Mouse (Mus musculus) E14TG2a.4 (cell line): ENCODE data around the gene Armh2.

Experiments
- H3K27me3 ChIP-seq: 2 replicates; pipeline ENCODE4 v1.6.1; 2014; ENCODE audit warnings: low read length, control low read depth; ENCODE audit not compliant: insufficient read depth
- H3K36me3 ChIP-seq: 2 replicates; pipeline ENCODE4 v1.6.1; 2014; ENCODE audit warnings: low read length, control low read depth; ENCODE audit not compliant: insufficient read depth
- H3K4me1 ChIP-seq: replicated peaks from 2 replicates; pipeline ENCODE4 v1.6.1; 2014; ENCODE audit warnings: low read depth, low read length, control low read depth
- H3K4me3 ChIP-seq: replicated peaks from 2 replicates; pipeline ENCODE4 v1.5.1; 2014; ENCODE audit warnings: mild to moderate bottlenecking, low read length
- H3K9me3 ChIP-seq: 2 replicates; pipeline ENCODE4 v1.6.1; 2014; ENCODE audit warnings: low read length, control low read depth
- CTCF ChIP-seq: conservative IDR thresholded peaks from 2 replicates; pipeline ENCODE4 v1.5.1; 2014; ENCODE audit warnings: low read length
- NANOG ChIP-seq: IDR thresholded peaks from 2 replicates; pipeline ENCODE4 v1.6.1; 2014; ENCODE audit warnings: borderline replicate concordance, low read length, mixed read lengths
- POU5F1 ChIP-seq: IDR thresholded peaks from 2 replicates; pipeline ENCODE4 v1.6.1; 2014; ENCODE audit warnings: low read length, borderline replicate concordance

Armh2 gene

DNA sequence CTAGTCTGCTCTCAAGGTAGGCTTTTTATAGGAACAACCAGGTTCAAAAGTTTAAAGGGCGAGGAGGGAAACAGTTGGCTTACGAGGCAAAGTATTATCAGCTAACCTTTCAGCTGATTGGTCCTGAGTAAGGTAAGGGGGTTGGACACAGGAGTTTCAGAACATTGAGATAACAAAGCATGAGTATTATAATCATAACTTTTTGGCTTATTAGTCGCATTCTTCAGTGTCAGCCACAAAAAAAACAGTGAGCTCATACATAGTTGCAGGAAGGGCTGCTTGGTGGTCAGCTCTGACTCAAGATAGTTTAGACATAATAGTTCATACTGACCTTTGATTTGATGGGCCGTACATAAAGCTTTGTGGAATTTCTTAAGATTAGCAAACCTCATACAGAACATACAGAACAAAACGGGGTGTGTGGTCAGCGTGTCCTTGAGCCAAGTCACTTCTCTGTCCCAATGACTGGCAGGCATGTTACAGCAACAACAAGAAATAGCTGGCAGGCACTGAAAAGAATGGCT lies 5.4 kb upstream of the Armh2 start:
- Histone ChIP-seq H3K9me3 (no peaks in the 10 kb centered on the region), H3K4me1 (peaks cover 3% of the 10 kb centered on the region), H3K27me3 (no peaks in the 10 kb centered on the region), H3K36me3 (peaks cover 7% of the 10 kb centered on the region), H3K4me3 (no peak overlapping the region)
- TF ChIP-seq CTCF (no peak), NANOG (no peak), POU5F1 (no peak)

DNA sequence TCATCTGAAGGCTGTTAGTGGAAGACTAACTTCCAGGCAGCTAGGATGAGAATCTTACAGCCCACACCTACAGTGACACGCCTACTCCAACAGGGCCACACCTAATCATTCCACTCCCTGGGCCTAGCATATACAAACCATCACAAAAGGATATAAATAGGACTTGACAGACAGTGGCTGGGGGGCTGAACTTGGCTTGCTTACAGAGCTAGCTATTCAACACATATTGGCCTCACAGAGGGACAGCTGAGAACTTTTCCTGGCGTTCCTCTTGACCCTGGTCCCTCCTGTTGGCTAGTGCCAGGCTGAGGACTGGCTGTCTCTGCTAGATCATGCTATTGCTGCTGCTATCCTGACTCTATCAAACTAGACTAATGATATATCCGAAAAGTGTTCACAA lies 6.8 kb downstream of the Armh2 start:
- H3K27me3 ChIP-seq: no peaks in the 10 kb centered on the region
- no peak overlapping the region for H3K4me3 ChIP-seq
- H3K4me1 ChIP-seq: peaks cover 34% of the 10 kb centered on the region
- H3K9me3 ChIP-seq: no peaks in the 10 kb centered on the region
- TF ChIP-seq CTCF: no peak
- no peak for TF ChIP-seq NANOG
- TF ChIP-seq POU5F1: no peak
- peaks cover 90% of the 10 kb centered on the region for H3K36me3 ChIP-seq

DNA sequence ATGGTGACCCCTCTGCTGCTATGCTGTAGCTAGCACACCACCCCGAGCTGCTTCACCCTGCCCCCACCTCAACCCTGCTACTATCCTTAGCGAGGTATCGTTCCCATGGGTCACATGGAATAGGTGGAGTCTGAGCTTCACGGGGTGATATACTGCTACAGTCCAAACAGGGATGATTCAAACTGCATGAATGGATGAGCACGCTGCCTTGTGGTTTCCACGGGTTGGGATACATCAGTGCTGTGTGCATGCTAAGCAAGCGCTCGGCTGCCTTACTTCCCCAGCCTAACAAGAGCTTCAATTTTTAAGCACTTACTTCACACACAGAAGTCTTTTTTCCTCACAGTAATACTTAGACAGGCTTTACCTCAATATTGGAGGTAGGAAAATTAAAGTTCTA lies 9.8 kb downstream of the Armh2 start:
- TF ChIP-seq POU5F1 (no peak), NANOG (no peak), CTCF (no peak)
- Histone ChIP-seq H3K27me3 (no peaks in the 10 kb centered on the region), H3K4me1 (peaks cover 47% of the 10 kb centered on the region), H3K4me3 (no peak overlapping the region), H3K36me3 (peaks cover 95% of the 10 kb centered on the region), H3K9me3 (no peaks in the 10 kb centered on the region)

DNA sequence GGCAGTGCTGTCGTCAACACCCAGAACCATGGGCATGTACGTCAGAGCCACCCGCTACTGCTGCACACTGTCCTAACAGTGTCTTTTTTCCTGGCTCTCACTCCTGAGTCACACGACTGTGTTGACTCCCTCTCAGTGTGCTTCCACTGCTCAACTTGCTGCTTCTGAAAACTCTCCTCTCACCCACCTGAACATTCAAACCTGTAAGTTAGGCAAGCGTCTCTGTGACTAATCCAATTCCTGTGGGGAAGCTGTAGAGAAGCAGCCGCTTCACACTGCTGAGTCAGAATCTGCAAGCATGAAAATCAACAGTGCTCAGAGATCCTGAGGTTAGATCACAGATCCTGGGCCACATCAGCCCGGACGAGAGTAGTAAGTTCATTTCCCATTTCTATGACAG lies 10.4 kb downstream of the Armh2 start:
- no peak overlapping the region for H3K4me3 ChIP-seq
- peaks cover 96% of the 10 kb centered on the region for H3K36me3 ChIP-seq
- TF ChIP-seq CTCF (no peak), NANOG (no peak), POU5F1 (no peak)

DNA sequence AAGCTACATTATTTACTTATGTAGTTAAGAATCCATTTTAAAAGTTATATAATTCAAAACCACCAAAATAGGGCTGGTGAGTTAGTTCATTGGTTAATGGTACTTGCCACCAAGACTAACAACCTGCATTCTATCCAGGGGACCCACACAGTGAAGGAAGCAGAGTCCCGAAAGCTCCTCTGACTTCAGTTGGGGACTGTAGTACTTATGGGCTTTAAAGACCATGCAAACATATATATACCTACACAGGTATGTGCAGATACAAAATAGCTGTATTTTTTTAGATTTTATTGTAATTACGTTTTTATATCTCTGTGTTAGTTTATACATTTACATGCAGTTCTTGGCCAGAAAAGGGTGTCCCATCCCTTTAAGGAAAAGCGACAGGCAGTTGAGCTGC lies 15.7 kb downstream of the Armh2 start:
- no peaks in the 10 kb centered on the region for H3K27me3 ChIP-seq

More for the DNA sequence above, 10.4 kb downstream of the Armh2 start:
- peaks cover 47% of the 10 kb centered on the region for H3K4me1 ChIP-seq
- no peaks in the 10 kb centered on the region for H3K9me3 ChIP-seq
- H3K27me3 ChIP-seq: no peaks in the 10 kb centered on the region

DNA sequence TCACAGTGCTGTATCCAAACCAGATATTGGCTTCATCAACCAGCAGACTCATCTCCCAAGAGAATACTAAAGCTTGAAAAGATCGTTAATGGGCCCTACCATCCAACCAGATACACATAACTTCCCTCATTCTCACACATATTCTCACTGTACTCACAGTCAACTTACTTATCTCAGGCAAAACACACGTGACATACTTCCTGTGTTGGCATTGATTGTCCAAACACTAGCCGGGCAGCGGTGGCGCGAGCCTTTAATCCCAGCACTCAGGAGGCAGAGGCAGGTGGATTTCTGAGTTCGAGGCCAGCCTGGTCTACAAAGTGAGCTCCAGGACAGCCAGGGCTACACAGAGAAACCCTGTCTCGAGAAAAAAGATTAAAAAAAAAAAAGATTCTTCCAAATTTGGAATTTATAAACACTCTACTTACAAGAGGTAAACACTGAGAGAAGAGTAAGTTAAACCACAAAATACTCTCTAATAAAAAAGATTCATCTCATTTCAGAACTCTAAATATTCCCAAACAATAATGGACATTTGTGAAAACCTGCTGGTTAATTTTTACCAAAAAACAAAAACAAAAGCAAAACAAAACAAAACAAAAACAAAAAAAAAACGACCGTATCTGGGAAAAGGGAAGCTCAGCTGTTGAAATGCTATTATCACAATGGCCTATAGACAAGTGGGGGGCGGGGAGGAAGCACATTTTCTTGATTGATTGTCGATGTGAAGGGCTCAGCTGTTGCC lies 17.0 kb downstream of the Armh2 start:
- Histone ChIP-seq H3K9me3 (no peaks in the 10 kb centered on the region), H3K4me1 (peaks cover 52% of the 10 kb centered on the region), H3K4me3 (no peak overlapping the region), H3K36me3 (peaks cover 74% of the 10 kb centered on the region), H3K27me3 (no peaks in the 10 kb centered on the region)
- TF ChIP-seq CTCF: no peak
- no peak for TF ChIP-seq POU5F1
- TF ChIP-seq NANOG: no peak

More for the DNA sequence above, 15.7 kb downstream of the Armh2 start:
- peaks cover 42% of the 10 kb centered on the region for H3K4me1 ChIP-seq
- H3K9me3 ChIP-seq: no peaks in the 10 kb centered on the region
- no peak for TF ChIP-seq NANOG
- TF ChIP-seq CTCF: no peak
- no peak for TF ChIP-seq POU5F1
- no peak overlapping the region for H3K4me3 ChIP-seq
- peaks cover 86% of the 10 kb centered on the region for H3K36me3 ChIP-seq

DNA sequence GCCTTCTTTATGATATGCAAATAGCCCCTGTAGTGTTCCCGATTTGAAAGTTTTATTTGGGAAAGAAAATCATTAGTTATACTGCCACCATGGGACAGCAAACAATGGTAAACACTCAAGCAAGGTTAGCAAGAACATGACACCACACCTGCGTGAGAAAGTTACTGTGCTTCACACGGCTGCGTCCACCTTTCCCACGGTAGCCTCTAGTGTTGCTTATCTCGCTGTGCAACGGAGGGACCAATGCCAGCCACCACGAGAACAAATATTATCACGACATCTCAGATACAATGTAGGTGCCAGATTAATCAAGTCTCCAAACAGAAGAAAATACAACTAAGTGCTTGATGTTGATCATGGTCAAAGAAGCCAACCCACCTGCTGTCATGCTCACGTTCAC lies 18.4 kb downstream of the Armh2 start:
- Histone ChIP-seq H3K9me3 (no peaks in the 10 kb centered on the region), H3K36me3 (peaks cover 61% of the 10 kb centered on the region), H3K27me3 (no peaks in the 10 kb centered on the region), H3K4me1 (peaks cover 50% of the 10 kb centered on the region), H3K4me3 (no peak overlapping the region)
- no peak for TF ChIP-seq NANOG
- no peak for TF ChIP-seq POU5F1
- TF ChIP-seq CTCF: no peak

DNA sequence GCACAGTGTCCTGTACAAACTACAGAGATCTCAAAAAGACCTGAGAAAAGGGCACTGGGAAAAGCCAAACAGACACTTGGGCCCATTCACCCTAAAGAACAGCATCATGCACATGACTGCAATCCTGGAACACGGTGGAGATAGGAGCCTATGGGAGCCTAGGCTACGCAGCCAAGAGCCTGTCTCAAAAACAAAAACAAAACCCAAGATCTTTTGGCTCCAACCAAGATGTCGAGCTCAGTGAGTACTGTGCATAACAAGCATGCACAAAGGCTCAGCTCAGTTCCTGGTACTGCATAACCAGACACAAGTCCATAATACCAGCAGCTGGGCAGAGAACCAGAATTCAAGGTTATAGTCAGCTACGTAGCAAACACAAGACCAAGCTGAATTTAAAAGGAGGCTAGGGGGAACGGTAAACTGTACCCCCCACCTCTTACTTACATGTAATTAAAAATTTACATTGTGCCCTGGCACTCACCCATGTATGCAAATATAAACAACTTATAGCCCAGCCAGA lies 19.4 kb downstream of the Armh2 start:
- Histone ChIP-seq H3K4me1 (peaks cover 44% of the 10 kb centered on the region), H3K4me3 (peak overlapping the region; percentile 98), H3K27me3 (no peaks in the 10 kb centered on the region), H3K36me3 (peaks cover 51% of the 10 kb centered on the region), H3K9me3 (no peaks in the 10 kb centered on the region)
- TF ChIP-seq NANOG (no peak), CTCF (no peak), POU5F1 (no peak)
